Mouse (Mus musculus) frontal cortex, adult 2 months (tissue): ENCODE data around the gene Il20ra. TPM values are rescaled to one million over a fixed set of nuclear protein-coding genes. Genes with fewer than 3 reads are reported as not detected.
"Not testable (repeated sequence)": the region's sequence is repeated elsewhere in the genome, so short reads cannot be mapped to it uniquely, and the experiment has no call there.

ENCODE experiments used
- DNase-seq, 2 experiments: peaks; one replicate each; pipeline ENCODE4 v3.0.0; 2022; ENCODE audit warnings: low spot score in 1 of 2; ENCODE audit errors: extremely low spot score in 1 of 2
- polyA plus RNA-seq: library from polyadenylated mRNA; depleted of rRNA; stranded (reverse); fragments of >200 nt; gene quantifications from 2 replicates; pipeline ENCODE4 v1.2.3, GENCODE M21; 2012; rRNA removed

Il20ra gene
- polyA plus RNA-seq = 2.1 and 2.3 TPM in 2 replicates

GRCm38 (mm10) chr10:19712421-19712836 is at the start of gene Il20ra:
Gene Il20ra (plus strand): TSS chr10:19712570.
- peak in 1 of 2 experiments; percentile 68 for DNase-seq

GRCm38 (mm10) chr10:19668973-19669372 is 43.4 kb upstream of the Il20ra start:
- no peak for DNase-seq

- no peak for DNase-seq
Observed at GRCm38 (mm10) chr10:19672015-19672414, 40.4 kb upstream of the Il20ra start.

GRCm38 (mm10) chr10:19673146-19673545 is 39.2 kb upstream of the Il20ra start:
- DNase-seq = peak in 1 of 2 experiments; percentile 4

GRCm38 (mm10) chr10:19687686-19688085 is 24.7 kb upstream of the Il20ra start:
- no peak for DNase-seq

GRCm38 (mm10) chr10:19691287-19691686 is 21.1 kb upstream of the Il20ra start:
- DNase-seq = no peak

GRCm38 (mm10) chr10:19691771-19692170 is 20.6 kb upstream of the Il20ra start:
- no peak for DNase-seq

- no peak for DNase-seq
Observed at GRCm38 (mm10) chr10:19692332-19692731, 20.0 kb upstream of the Il20ra start.

- peak in 1 of 2 experiments; percentile 47 for DNase-seq
Observed at GRCm38 (mm10) chr10:19692988-19693387, 19.4 kb upstream of the Il20ra start.

GRCm38 (mm10) chr10:19693629-19694028 is 18.7 kb upstream of the Il20ra start:
- DNase-seq = no peak

GRCm38 (mm10) chr10:19699331-19699730 is 13.0 kb upstream of the Il20ra start:
- no peak for DNase-seq

- no peak for DNase-seq
Observed at GRCm38 (mm10) chr10:19704445-19704844, 7.9 kb upstream of the Il20ra start.

GRCm38 (mm10) chr10:19707768-19708167 is 4.6 kb upstream of the Il20ra start:
- DNase-seq = no peak

- DNase-seq = no peak
Observed at GRCm38 (mm10) chr10:19708277-19709070, 3.9 kb upstream of the Il20ra start.

- no peak for DNase-seq
Observed at GRCm38 (mm10) chr10:19711020-19711419, 1.4 kb upstream of the Il20ra start.

- peak in 1 of 2 experiments; percentile 35 for DNase-seq
Observed at GRCm38 (mm10) chr10:19711551-19712171, 709 bp upstream of the Il20ra start.

- DNase-seq = no peak
Observed at GRCm38 (mm10) chr10:19718627-19719026, 6.3 kb downstream of the Il20ra start.

- no peak for DNase-seq
Observed at GRCm38 (mm10) chr10:19722320-19722719, 9.9 kb downstream of the Il20ra start.

- DNase-seq = no peak
Observed at GRCm38 (mm10) chr10:19724158-19724832, 11.9 kb downstream of the Il20ra start.

- DNase-seq = not testable (repeated sequence)
Observed at GRCm38 (mm10) chr10:19738442-19738841, 26.1 kb downstream of the Il20ra start.

GRCm38 (mm10) chr10:19745662-19746061 is 33.3 kb downstream of the Il20ra start:
- peak in 1 of 2 experiments; percentile 20 for DNase-seq
